Mouse (Mus musculus): ENCODE results near the gene Selenop.

DNA sequence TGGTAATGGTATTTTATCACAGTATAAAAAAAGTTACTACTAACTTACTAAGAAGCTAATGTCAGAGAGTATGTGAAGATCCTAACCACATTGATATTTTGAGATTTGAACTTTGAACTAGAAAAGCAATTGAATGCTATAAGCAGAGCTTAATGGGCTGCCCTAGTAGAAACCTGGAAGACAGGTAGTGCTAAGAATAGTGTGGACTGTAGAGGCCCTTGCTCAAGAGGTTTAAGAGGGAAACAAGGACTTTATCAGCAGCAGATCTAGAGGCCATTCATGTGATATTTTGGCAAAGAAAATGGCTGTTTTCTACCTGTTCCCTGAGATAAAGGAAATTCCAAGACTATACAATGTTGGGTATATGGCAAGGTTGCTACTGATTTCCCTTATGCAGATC, 17.7 kb downstream of the Selenop start:
- no peak for TF ChIP-seq CTCF (IDR thresholded peaks at IDR 0.05; ENCODE audit: borderline replicate concordance, extremely low read depth, insufficient read depth, insufficient read length)
- TF ChIP-seq POLR2A (IDR thresholded peaks at IDR 0.05; ENCODE audit: borderline replicate concordance, extremely low read depth, insufficient read depth, insufficient read length, poor library complexity, severe bottlenecking): no peak

Data from brain, embryonic 14.5 days (tissue).